Mouse (Mus musculus) embryonic facial prominence, embryonic 12.5 days (tissue): ENCODE measurements around the gene Ercc2. TPM values are rescaled to one million over a fixed set of nuclear protein-coding genes. Genes with fewer than 3 reads are reported as not detected.

ENCODE experiments used
- ATAC-seq: fragments of 200-750 bp; cut with Nextera tagmentation; 2 replicates; pipeline ENCODE4 v1.8.0; 2017; ENCODE audit not compliant: insufficient number of reproducible peaks, insufficient read depth, low FRiP score, low TSS enrichment
- H3K27ac ChIP-seq: fragments of 300-500 bp; sonication (generic); 2 replicates; pipeline ENCODE4 v1.5.1; 2016; ENCODE audit warnings: mild to moderate bottlenecking
- H3K27me3 ChIP-seq: fragments of 300-500 bp; sonication (generic); 2 replicates; pipeline ENCODE4 v1.6.1; 2016; ENCODE audit warnings: mild to moderate bottlenecking, moderate library complexity
- H3K36me3 ChIP-seq: fragments of 300-500 bp; sonication (generic); 2 replicates; pipeline ENCODE4 v1.6.1; 2016; ENCODE audit warnings: mild to moderate bottlenecking
- H3K4me1 ChIP-seq: fragments of 300-500 bp; sonication (generic); 2 replicates; pipeline ENCODE4 v1.6.1; 2016
- H3K4me2 ChIP-seq: fragments of 300-500 bp; sonication (generic); replicated peaks from 2 replicates; pipeline ENCODE4 v1.6.1; 2016; ENCODE audit warnings: mild to moderate bottlenecking, moderate library complexity
- H3K4me3 ChIP-seq: fragments of 300-500 bp; sonication (generic); 2 replicates; pipeline ENCODE4 v1.5.1; 2016; ENCODE audit warnings: mild to moderate bottlenecking
- H3K9ac ChIP-seq: fragments of 300-500 bp; sonication (generic); 2 replicates; pipeline ENCODE4 v1.6.1; 2016; ENCODE audit warnings: mild to moderate bottlenecking, moderate library complexity
- H3K9me3 ChIP-seq: fragments of 300-500 bp; sonication (generic); 2 replicates; pipeline ENCODE4 v1.6.1; 2016; ENCODE audit warnings: mild to moderate bottlenecking, moderate library complexity
- WGBS: fragments of 180-500 bp; shearing (Covaris S2); methylation state at CpG from one replicate; pipeline ENCODE4 v1.1.7; 2016; 5-methylcytosine and 5-hydroxymethylcytosine counted together
- polyA plus RNA-seq: library from polyadenylated mRNA; unstranded; fragments of >200 nt; fragmentation: Nextera tagmentation; extraction: Ambion mirVana; gene quantifications from 2 replicates; pipeline ENCODE4 v1.2.1, GENCODE M21; 2016

The Ercc2 gene
- polyA plus RNA-seq, 1 experiment from 2014 or later = 19.9 TPM

DNA sequence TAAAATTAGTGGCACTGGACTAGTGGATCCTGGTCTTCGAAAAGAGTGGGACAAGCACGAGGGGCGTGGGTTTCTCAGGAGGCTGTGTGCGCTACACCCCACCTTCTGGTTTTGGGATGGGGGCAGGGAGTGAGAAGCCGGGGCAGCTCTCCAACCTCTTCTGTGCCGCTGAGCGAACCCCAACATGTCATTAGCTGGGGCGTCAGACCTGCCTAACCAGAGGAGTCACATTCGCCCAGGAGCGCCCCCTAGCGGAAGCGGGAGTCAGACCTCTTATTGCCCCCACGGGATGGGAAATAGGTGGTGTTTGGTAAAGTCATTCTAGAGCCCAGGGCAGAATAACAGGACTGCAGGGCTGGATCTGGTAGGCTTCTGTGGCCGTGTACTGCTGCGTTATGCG lies 20.1 kb upstream of the Ercc2 start:
- WGBS = 13% methylated on average over 16 of the region's 16 CpGs

DNA sequence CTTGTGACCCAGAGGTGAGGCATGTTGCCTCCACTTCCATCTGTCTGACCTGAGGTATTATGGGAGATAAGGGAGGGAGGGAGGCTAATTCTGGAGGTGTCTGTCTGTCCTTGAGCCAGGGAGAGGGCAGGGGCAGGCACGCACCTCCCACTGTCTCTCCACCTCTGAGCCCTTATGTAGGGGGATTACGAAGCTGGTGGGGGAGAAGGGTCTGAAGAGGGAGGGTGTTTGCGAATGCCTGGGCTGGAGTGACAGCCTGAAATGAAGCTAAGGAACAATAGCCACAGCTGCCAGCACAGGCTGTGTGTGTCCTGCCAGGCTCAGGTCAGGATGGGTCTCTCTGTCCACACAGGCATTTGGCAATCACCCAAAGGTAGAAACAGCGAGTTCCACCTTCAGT lies 19.5 kb upstream of the Ercc2 start:
- ATAC-seq = no peak
- H3K9me3 ChIP-seq = no peaks in the 10 kb centered on the region
- peaks cover 8% of the 10 kb centered on the region for H3K36me3 ChIP-seq
- H3K9ac ChIP-seq = no peak overlapping the region
- peaks cover 15% of the 10 kb centered on the region for H3K27me3 ChIP-seq
- H3K27ac ChIP-seq = no peak overlapping the region
- H3K4me3 ChIP-seq = no peak overlapping the region
- peak overlapping the region; percentile 89 for H3K4me2 ChIP-seq
- peaks cover 28% of the 10 kb centered on the region for H3K4me1 ChIP-seq
- WGBS = 37% methylated on average over 4 of the region's 4 CpGs

More for the DNA sequence above, 20.1 kb upstream of the Ercc2 start:
- peaks cover 13% of the 10 kb centered on the region for H3K36me3 ChIP-seq
- ATAC-seq = no peak
- peak overlapping the region; percentile 54 for H3K9ac ChIP-seq
- no peak overlapping the region for H3K27ac ChIP-seq
- peaks cover 15% of the 10 kb centered on the region for H3K27me3 ChIP-seq
- peak overlapping the region; percentile 68 for H3K4me3 ChIP-seq
- H3K9me3 ChIP-seq = no peaks in the 10 kb centered on the region
- H3K4me1 ChIP-seq = peaks cover 28% of the 10 kb centered on the region
- H3K4me2 ChIP-seq = peak overlapping the region; percentile 89

DNA sequence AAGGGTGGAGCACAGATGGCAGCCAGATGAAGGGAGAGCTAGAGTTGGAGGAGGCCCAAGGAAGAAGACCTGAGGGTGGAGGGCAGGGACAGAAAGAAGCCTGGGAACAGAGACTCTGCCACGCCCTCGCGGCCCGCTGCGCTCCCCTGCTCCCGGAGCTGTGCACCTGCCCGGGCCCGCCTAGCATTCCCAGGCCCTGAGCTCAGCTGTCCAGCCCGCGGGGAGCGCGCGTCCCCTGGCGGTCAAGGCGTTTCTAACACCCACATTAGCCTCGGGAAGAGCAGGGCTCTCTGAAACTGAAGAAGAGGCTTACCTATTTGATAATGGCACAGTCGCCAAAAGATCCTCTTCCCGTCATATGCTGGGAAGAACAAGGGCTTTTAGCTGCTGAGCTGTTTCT lies 17.9 kb upstream of the Ercc2 start:
- no peak overlapping the region for H3K27ac ChIP-seq
- H3K4me1 ChIP-seq = peaks cover 12% of the 10 kb centered on the region
- H3K36me3 ChIP-seq = no peaks in the 10 kb centered on the region
- peak; percentile 11; the same call in 1 of the 2 replicates for ATAC-seq
- no peak overlapping the region for H3K9ac ChIP-seq
- peaks cover 21% of the 10 kb centered on the region for H3K27me3 ChIP-seq
- 1% methylated on average over 18 of the region's 18 CpGs for WGBS
- H3K4me2 ChIP-seq = no peak overlapping the region
- no peaks in the 10 kb centered on the region for H3K9me3 ChIP-seq
- no peak overlapping the region for H3K4me3 ChIP-seq

DNA sequence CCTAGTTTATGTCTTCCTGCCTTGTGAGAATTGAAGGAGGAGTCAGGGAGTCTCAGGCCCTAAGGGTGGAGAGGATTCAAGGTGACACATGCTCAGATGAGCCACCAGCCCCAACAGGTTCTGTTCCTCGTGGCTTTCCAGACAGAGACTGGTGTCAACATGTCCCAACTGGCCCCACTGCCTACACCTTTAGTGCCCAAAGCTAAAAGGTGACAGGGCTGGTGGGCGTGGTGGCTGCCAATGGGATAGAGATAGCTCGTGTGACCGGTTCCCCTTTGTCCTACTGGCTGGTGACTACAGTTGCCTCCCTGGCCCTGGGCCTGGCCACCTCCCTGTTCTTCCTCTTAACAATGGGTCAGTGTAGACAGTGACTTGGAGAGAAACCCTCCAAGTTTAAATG lies 16.4 kb upstream of the Ercc2 start:
- Histone ChIP-seq H3K27me3 (peaks cover 32% of the 10 kb centered on the region), H3K27ac (no peak overlapping the region), H3K36me3 (no peaks in the 10 kb centered on the region), H3K4me1 (peaks cover 16% of the 10 kb centered on the region), H3K4me3 (no peak overlapping the region), H3K9me3 (no peaks in the 10 kb centered on the region), H3K4me2 (no peak overlapping the region), H3K9ac (no peak overlapping the region)
- 72% methylated on average over 4 of the region's 4 CpGs for WGBS
- ATAC-seq = no peak

DNA sequence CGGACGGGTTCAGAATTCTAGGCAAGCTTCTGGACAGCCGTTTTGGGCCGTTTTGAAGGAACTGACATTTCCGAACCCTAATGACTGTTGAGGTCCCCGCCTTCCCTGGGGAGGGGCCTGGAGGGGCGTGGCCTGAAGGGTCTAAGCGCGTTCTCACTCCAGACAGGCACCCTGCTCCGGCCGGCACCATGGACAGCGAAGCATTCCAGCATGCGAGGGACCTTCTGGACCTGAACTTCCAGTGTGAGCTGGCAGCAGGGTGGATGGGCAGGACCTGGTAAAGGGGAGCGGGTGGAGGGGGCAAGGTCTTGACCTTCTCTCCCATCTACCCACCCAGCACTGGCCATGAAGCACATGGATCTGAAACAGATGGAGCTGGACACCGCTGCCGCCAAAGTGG lies 13.4 kb upstream of the Ercc2 start:
- H3K4me3 ChIP-seq = no peak overlapping the region
- 19% methylated on average over 16 of the region's 16 CpGs for WGBS
- no peak overlapping the region for H3K27ac ChIP-seq
- ATAC-seq = no peak
- 0 out of 2 replicates have a peak, but pooled peaks cover 5% of the 10 kb centered on the region for H3K4me1 ChIP-seq
- H3K36me3 ChIP-seq = no peaks in the 10 kb centered on the region
- no peak overlapping the region for H3K9ac ChIP-seq
- no peaks in the 10 kb centered on the region for H3K9me3 ChIP-seq
- peaks cover 20% of the 10 kb centered on the region for H3K27me3 ChIP-seq
- H3K4me2 ChIP-seq = no peak overlapping the region

DNA sequence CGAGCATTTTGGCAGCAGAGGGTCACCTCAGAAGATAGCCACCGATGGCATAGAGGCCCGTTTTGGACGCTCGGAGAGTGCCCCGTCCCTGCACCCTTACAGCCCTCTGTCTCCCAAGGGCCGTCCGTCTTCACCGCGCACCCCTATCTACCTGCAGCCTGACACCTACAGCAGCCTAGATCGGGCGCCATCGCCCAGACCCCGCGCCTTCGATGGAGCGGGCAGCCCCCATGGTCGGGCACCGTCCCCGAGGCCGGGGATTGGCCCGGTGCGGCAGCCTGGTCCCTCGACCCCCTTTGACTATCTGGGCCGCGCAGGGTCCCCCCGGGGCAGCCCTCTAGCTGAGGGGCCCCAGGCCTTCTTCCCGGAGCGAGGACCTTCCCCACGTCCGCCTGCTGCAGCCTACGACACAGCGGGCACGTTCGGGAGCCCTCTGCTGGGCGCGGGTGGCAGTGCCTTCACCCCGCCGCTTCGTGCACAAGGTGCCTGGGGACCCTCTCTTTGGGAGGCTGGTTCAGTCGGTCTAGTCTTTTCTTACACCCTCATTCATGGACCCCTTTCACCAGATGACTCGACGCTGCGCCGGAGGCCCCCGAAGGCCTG lies 11.9 kb upstream of the Ercc2 start:
- H3K27me3 ChIP-seq = peaks cover 18% of the 10 kb centered on the region
- H3K4me1 ChIP-seq = 0 out of 2 replicates have a peak, but pooled peaks cover 5% of the 10 kb centered on the region
- H3K9me3 ChIP-seq = no peaks in the 10 kb centered on the region
- no peak overlapping the region for H3K27ac ChIP-seq
- peak overlapping the region; percentile 71 for H3K4me2 ChIP-seq
- H3K4me3 ChIP-seq = peak overlapping the region; percentile 39
- peak; percentile 7; the same call in 1 of the 2 replicates for ATAC-seq
- H3K36me3 ChIP-seq = no peaks in the 10 kb centered on the region
- peak overlapping the region; percentile 34; the same call in 1 of the 2 replicates for H3K9ac ChIP-seq
- 10% methylated on average over 46 of the region's 46 CpGs for WGBS

DNA sequence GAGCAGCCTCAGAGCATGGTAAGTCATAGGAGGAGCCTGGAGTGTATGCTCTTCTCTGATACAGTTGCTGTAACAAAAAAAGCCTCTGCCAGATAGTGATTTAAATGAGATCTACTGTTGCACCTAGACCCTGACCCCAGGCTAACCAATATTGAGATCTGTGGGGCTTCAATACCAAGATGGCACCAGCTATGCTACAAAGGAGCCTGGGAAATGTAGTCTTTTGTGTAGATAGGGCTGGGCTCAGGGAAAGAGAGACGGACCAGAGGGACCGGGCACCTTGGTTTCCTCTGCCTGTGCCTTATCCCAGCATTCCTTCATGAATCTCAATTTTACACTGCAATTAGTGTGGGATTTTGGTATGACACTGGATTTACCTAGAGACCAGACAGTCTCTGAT lies 8.4 kb upstream of the Ercc2 start:
- Histone ChIP-seq H3K9me3 (no peaks in the 10 kb centered on the region), H3K27ac (no peak overlapping the region), H3K4me1 (0 out of 2 replicates have a peak, but pooled peaks cover 5% of the 10 kb centered on the region), H3K4me3 (no peak overlapping the region), H3K27me3 (peaks cover 17% of the 10 kb centered on the region), H3K9ac (no peak overlapping the region), H3K36me3 (no peaks in the 10 kb centered on the region), H3K4me2 (no peak overlapping the region)
- 86% methylated on average over 2 of the region's 2 CpGs for WGBS
- no peak for ATAC-seq

DNA sequence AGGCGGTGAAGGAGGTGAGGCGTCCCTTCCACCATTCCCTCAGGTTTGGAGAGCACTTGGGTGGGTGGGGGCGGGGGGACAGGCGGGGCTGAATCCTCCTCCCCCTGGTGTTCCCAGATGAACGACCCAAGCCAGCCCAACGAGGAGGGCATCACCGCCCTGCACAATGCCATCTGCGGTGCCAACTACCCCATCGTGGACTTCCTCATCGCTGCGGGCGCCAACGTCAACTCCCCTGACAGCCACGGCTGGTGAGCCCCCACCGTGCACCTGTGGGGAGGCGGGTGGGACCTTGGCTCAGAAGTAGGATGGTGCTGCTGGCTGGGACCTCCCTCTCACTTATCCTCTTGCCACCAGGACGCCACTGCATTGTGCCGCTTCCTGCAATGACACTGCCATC lies 6.4 kb upstream of the Ercc2 start:
- 0 out of 2 replicates have a peak overlapping the region, but pooled peaks have one; percentile 16 for H3K9ac ChIP-seq
- no peaks in the 10 kb centered on the region for H3K4me1 ChIP-seq
- H3K4me2 ChIP-seq = no peak overlapping the region
- H3K4me3 ChIP-seq = no peak overlapping the region
- H3K27me3 ChIP-seq = no peaks in the 10 kb centered on the region; the same call in 1 of the 2 replicates
- no peak overlapping the region for H3K27ac ChIP-seq
- H3K36me3 ChIP-seq = no peaks in the 10 kb centered on the region
- ATAC-seq = no peak
- WGBS = 74% methylated on average over 18 of the region's 18 CpGs
- no peaks in the 10 kb centered on the region for H3K9me3 ChIP-seq

DNA sequence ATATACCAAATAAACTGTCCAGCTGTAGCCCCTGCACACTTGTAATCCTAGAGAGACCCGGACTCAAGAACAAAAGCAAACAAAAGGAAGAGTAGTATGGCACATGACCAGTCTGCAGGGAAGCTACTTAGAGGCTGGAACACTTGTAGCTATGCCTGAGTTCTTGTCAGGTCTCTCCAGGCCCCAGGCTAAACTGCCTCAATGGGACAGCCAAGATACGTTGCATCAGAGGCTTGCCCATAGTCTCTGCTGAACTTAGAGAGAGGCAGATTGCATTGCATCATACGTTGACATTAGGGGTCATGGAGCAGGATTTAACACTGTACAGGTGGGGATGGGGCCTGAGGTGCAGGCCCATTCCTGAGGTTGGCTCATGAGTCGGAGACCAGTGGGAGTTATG lies 5.8 kb upstream of the Ercc2 start:
- no peaks in the 10 kb centered on the region for H3K27me3 ChIP-seq
- no peaks in the 10 kb centered on the region for H3K9me3 ChIP-seq
- no peak overlapping the region for H3K4me3 ChIP-seq
- 86% methylated on average over 4 of the region's 4 CpGs for WGBS
- no peak for ATAC-seq
- H3K4me2 ChIP-seq = no peak overlapping the region
- no peaks in the 10 kb centered on the region for H3K4me1 ChIP-seq
- H3K27ac ChIP-seq = no peak overlapping the region
- no peak overlapping the region for H3K9ac ChIP-seq
- H3K36me3 ChIP-seq = no peaks in the 10 kb centered on the region

DNA sequence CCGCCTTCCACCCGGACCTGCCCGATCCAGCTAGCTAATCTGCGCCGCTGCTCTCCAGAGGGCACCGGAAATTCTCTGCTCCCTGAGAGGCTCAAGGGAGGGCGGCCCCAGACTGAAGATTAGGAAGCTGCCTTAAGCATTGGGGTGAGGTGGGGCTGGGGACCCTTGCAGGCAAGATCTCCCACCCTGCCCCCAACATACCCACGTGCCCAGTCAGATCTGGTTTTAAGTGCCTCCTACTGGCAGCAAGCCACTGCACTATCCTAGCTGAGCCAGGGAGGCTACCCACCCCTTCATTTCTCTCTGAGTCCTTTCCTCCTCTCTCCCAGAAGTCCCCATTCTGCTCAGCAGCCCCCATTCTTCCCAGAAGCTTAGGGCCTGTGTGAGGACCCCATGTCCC lies 3.8 kb upstream of the Ercc2 start:
- H3K9ac ChIP-seq = no peak overlapping the region
- no peaks in the 10 kb centered on the region for H3K27me3 ChIP-seq
- WGBS = 80% methylated on average over 8 of the region's 8 CpGs
- H3K4me1 ChIP-seq = peaks cover 6% of the 10 kb centered on the region
- H3K4me2 ChIP-seq = no peak overlapping the region
- H3K4me3 ChIP-seq = no peak overlapping the region
- H3K36me3 ChIP-seq = no peaks in the 10 kb centered on the region
- no peaks in the 10 kb centered on the region for H3K9me3 ChIP-seq
- no peak for ATAC-seq
- H3K27ac ChIP-seq = no peak overlapping the region

DNA sequence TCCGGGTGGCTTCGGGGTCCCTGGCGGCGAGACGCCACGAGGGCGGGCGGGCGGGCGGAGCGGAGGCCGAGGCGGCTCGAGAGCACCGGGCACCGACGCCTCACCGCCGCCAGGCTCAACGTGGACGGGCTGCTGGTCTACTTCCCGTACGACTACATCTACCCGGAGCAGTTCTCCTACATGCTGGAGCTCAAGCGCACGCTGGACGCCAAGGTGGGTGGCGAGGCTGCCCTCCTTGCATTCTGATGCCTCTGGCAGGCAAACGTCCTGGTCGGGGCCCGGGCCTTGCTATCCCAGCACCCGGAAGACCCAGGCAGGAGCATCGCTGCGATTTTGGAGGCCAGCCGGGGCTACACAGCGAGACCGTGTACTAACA lies 344 bp downstream of the Ercc2 start:
- no peaks in the 10 kb centered on the region for H3K9me3 ChIP-seq
- H3K27ac ChIP-seq = peak overlapping the region; percentile 64; the same call in 1 of the 2 replicates
- H3K9ac ChIP-seq = peak overlapping the region; percentile 91
- peaks cover 12% of the 10 kb centered on the region for H3K4me1 ChIP-seq
- H3K4me3 ChIP-seq = peak overlapping the region; percentile 94
- H3K36me3 ChIP-seq = peaks cover 36% of the 10 kb centered on the region
- no peaks in the 10 kb centered on the region for H3K27me3 ChIP-seq
- peak; percentile 47; the same call in 1 of the 2 replicates for ATAC-seq
- WGBS = under 1% methylated on average over 22 of the region's 37 CpGs
- peak overlapping the region; percentile 88 for H3K4me2 ChIP-seq

DNA sequence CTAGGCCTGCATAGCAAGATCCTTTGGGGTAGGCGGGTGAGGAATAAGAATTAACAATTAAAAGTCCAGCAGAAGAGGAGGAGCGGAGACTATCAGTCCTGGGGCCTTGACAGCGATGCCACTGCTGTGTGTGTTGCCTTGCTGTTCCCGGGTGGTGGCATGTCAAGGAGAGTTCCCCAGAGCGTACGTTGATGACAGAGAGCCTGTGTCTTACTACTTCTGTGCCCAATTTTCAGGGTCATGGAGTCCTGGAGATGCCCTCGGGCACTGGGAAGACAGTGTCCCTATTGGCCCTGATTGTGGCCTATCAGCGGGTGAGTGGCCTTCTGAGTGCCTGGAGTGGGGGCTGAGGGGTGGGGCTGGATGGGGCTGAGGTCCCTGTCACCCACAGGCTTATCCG lies 1.9 kb downstream of the Ercc2 start:
- ATAC-seq = no peak
- 0 out of 2 replicates have a peak overlapping the region, but pooled peaks have one; percentile 88 for H3K4me2 ChIP-seq
- no peaks in the 10 kb centered on the region for H3K9me3 ChIP-seq
- WGBS = 64% methylated on average over 9 of the region's 9 CpGs
- no peak overlapping the region for H3K4me3 ChIP-seq
- H3K9ac ChIP-seq = 0 out of 2 replicates have a peak overlapping the region, but pooled peaks have one; percentile 1
- peaks cover 51% of the 10 kb centered on the region for H3K36me3 ChIP-seq
- no peaks in the 10 kb centered on the region for H3K27me3 ChIP-seq
- peaks cover 12% of the 10 kb centered on the region for H3K4me1 ChIP-seq
- no peak overlapping the region for H3K27ac ChIP-seq
